Mouse (Mus musculus) heart, embryonic 11.5 days (tissue): ENCODE measurements around the gene Txnrd2. TPM values are rescaled to one million over a fixed set of nuclear protein-coding genes. Genes with fewer than 3 reads are reported as not detected.

ENCODE experiments used
- ATAC-seq: fragments of 200-750 bp; cut with Nextera tagmentation; replicated peaks from 2 replicates; pipeline ENCODE4 v1.8.0; 2017; ENCODE audit warnings: moderate library complexity; ENCODE audit not compliant: insufficient number of reproducible peaks, low FRiP score, low TSS enrichment
- H3K27ac ChIP-seq: fragments of 300-500 bp; sonication (generic); 2 replicates; pipeline ENCODE4 v1.5.1; 2014; ENCODE audit warnings: mild to moderate bottlenecking, low read depth, low read length
- H3K27me3 ChIP-seq: fragments of 300-500 bp; sonication (generic); 2 replicates; pipeline ENCODE4 v1.6.1; 2014; ENCODE audit warnings: mild to moderate bottlenecking, low read length, mixed read lengths; ENCODE audit not compliant: control insufficient read depth, insufficient read depth
- H3K36me3 ChIP-seq: fragments of 300-500 bp; sonication (generic); 2 replicates; pipeline ENCODE4 v1.6.1; 2014; ENCODE audit warnings: mild to moderate bottlenecking, low read length, moderate library complexity, mixed read lengths; ENCODE audit not compliant: control insufficient read depth, insufficient read depth
- H3K4me1 ChIP-seq: fragments of 300-500 bp; sonication (generic); 2 replicates; pipeline ENCODE4 v1.6.1; 2014; ENCODE audit warnings: low read length; ENCODE audit not compliant: control insufficient read depth, insufficient read depth
- H3K4me2 ChIP-seq: fragments of 300-500 bp; sonication (generic); 2 replicates; pipeline ENCODE4 v1.6.1; 2014; ENCODE audit warnings: mild to moderate bottlenecking, moderate library complexity
- H3K4me3 ChIP-seq: fragments of 300-500 bp; sonication (generic); 2 replicates; pipeline ENCODE4 v1.5.1; 2014; ENCODE audit warnings: low read depth, low read length
- H3K9ac ChIP-seq: fragments of 300-500 bp; sonication (generic); 2 replicates; pipeline ENCODE4 v1.6.1; 2014; ENCODE audit warnings: mild to moderate bottlenecking, low read depth, low read length, moderate library complexity
- H3K9me3 ChIP-seq: fragments of 300-500 bp; sonication (generic); replicated peaks from 2 replicates; pipeline ENCODE4 v1.6.1; 2016; ENCODE audit warnings: low read length; ENCODE audit not compliant: control insufficient read depth
- WGBS: fragments of 180-500 bp; shearing (Covaris S2); extraction: QIAGEN DNeasy Blood & Tissue Kit; methylation state at CpG from one replicate; pipeline ENCODE4 v1.1.7; 2014; ENCODE audit not compliant: insufficient replicate concordance; 5-methylcytosine and 5-hydroxymethylcytosine counted together
- polyA plus RNA-seq: library from polyadenylated mRNA; unstranded; fragments of >200 nt; fragmentation: Nextera tagmentation; extraction: Ambion mirVana; gene quantifications from 2 replicates; pipeline ENCODE4 v1.2.1, GENCODE M21; 2014

The Txnrd2 gene
- polyA plus RNA-seq, 1 experiment from 2014 or later: 32.8 TPM

DNA sequence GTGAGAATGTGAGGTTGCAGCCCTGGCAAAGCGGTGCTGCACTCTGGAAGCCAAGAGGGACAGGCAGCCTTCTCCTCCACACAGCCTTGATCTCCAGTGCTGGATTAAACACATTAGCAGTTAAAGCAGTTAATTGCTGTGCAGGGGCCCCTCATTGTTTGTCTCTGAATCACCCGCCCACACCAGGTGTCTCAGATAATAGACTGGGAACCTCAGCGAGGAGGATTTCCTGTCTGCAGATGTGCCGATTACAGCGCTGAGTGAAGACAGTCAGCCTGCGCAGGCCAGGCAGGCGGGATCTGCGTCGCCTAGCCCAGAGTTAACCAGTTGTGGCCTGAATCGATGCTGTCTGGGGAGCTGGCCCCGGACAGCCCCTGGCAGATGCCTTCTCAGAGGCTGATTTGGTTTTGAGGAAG, 33.8 kb downstream of the Txnrd2 start:
- H3K27me3 ChIP-seq: no peaks in the 10 kb centered on the region; the same call in 1 of the 2 replicates
- H3K36me3 ChIP-seq: 0 out of 2 replicates have a peak, but pooled peaks cover 2% of the 10 kb centered on the region
- 0 out of 2 replicates have a peak overlapping the region, but pooled peaks have one; percentile 15 for H3K27ac ChIP-seq
- WGBS: 4% methylated on average over 11 of the region's 11 CpGs
- H3K9me3 ChIP-seq: no peaks in the 10 kb centered on the region
- peak overlapping the region; percentile 16; the same call in 1 of the 2 replicates for H3K4me3 ChIP-seq
- H3K4me1 ChIP-seq: peaks cover 20% of the 10 kb centered on the region
- no peak overlapping the region for H3K9ac ChIP-seq
- peak overlapping the region; percentile 58 for H3K4me2 ChIP-seq
- peak; percentile 55 for ATAC-seq

DNA sequence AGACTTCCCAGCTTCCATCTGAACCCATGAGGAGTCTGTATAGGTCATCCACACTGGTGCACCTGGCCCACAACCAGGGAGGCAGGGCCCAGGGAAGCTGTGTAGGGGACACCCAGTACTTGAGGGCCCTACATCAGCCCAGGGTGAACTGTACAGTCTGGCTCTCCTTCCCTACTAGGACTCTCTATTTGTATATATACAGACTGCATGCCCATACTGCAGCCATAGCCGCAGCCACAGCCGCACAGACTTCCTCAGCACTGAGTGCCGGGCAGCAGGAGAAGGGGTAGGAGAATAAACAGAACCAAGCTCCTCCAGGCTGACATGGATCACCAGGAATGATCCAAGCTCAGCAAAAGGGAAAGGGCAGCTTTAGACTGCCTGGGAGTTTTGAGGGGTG, 34.6 kb downstream of the Txnrd2 start:
- 80% methylated on average over 3 of the region's 3 CpGs for WGBS
- no peak overlapping the region for H3K27ac ChIP-seq
- peaks cover 20% of the 10 kb centered on the region for H3K4me1 ChIP-seq

DNA sequence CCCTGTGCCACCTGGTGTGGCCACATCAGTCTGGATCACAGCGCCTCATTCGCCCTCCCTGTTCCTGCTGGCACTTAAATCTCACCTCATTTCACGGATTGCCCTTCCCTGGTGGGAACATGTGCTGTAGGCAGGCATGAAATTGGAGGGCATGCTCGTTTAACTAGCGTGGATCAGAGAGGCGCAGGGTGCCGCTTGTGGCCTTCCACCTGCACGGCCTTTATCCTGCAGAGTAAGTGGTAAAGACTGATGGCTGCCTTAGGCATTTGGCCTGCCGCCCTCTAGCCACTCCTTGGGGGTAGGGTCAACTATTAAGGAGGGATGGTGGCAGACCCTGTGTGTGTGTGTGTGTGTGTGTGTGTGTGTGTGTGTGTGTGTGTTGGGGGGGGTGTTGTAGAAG, 35.8 kb downstream of the Txnrd2 start:
- H3K36me3 ChIP-seq: no peaks in the 10 kb centered on the region
- no peaks in the 10 kb centered on the region; the same call in 1 of the 2 replicates for H3K27me3 ChIP-seq
- no peak for ATAC-seq
- H3K9me3 ChIP-seq: no peaks in the 10 kb centered on the region
- no peak overlapping the region for H3K27ac ChIP-seq
- peaks cover 20% of the 10 kb centered on the region for H3K4me1 ChIP-seq
- H3K4me2 ChIP-seq: no peak overlapping the region
- whole genome bisulfite sequencing: 77% methylated on average over 9 of the region's 9 CpGs
- no peak overlapping the region for H3K9ac ChIP-seq
- H3K4me3 ChIP-seq: no peak overlapping the region

More for the DNA sequence above, 34.6 kb downstream of the Txnrd2 start:
- Histone ChIP-seq H3K9ac (no peak overlapping the region), H3K36me3 (0 out of 2 replicates have a peak, but pooled peaks cover 2% of the 10 kb centered on the region), H3K4me3 (no peak overlapping the region), H3K27me3 (no peaks in the 10 kb centered on the region; the same call in 1 of the 2 replicates), H3K9me3 (no peaks in the 10 kb centered on the region), H3K4me2 (no peak overlapping the region)
- no peak for ATAC-seq

DNA sequence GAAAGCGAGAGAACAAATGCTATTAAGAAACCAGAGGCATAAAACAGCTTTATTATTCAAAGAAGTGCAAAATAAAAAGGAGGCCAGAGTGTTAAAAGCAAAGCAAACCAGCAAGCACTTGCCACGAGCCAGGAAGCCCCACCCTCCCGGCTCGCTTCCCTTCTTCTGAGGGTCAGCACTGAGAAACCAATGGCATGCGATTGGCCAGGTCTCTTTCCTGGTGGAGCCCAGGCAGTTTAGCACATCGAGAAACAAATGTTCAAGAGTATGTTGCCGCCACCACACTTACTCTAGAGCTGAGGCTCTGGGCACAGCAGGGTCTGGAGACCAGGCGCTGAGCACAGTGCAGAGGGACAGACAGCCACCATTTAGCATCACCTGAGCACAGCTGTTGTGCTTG, 36.4 kb downstream of the Txnrd2 start:
- Histone ChIP-seq H3K4me3 (no peak overlapping the region), H3K4me2 (no peak overlapping the region), H3K9me3 (no peaks in the 10 kb centered on the region), H3K27ac (no peak overlapping the region), H3K36me3 (no peaks in the 10 kb centered on the region), H3K4me1 (peaks cover 20% of the 10 kb centered on the region), H3K9ac (no peak overlapping the region), H3K27me3 (no peaks in the 10 kb centered on the region; the same call in 1 of the 2 replicates)
- 49% methylated on average over 8 of the region's 8 CpGs for WGBS
- no peak for ATAC-seq

DNA sequence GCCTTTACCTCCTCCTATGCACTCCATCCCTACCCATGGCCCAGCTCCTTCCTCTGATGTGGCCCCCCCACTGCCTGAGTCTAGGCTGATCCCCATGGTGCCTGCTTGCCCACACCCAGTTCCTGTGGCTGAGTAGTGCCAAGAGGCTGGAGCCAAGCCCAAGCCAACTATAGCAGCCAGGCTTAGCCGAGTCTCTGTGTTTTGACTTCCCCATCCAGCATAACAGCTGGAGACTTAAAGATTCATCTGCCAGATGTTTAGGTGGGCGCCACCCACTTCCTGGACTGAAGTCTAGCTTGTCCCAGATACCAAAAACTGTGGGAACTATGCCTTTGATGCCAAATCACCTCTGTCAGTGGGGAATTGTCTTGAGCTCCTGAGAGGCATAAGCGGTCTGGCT, 38.1 kb downstream of the Txnrd2 start:
- H3K9me3 ChIP-seq: no peaks in the 10 kb centered on the region
- H3K9ac ChIP-seq: no peak overlapping the region
- ATAC-seq: no peak
- peaks cover 14% of the 10 kb centered on the region for H3K4me1 ChIP-seq
- no peak overlapping the region for H3K4me3 ChIP-seq
- WGBS: 55% methylated on average over 3 of the region's 3 CpGs
- no peak overlapping the region for H3K27ac ChIP-seq
- peaks cover 1% of the 10 kb centered on the region; the same call in 1 of the 2 replicates for H3K36me3 ChIP-seq
- H3K27me3 ChIP-seq: no peaks in the 10 kb centered on the region; the same call in 1 of the 2 replicates
- no peak overlapping the region for H3K4me2 ChIP-seq

DNA sequence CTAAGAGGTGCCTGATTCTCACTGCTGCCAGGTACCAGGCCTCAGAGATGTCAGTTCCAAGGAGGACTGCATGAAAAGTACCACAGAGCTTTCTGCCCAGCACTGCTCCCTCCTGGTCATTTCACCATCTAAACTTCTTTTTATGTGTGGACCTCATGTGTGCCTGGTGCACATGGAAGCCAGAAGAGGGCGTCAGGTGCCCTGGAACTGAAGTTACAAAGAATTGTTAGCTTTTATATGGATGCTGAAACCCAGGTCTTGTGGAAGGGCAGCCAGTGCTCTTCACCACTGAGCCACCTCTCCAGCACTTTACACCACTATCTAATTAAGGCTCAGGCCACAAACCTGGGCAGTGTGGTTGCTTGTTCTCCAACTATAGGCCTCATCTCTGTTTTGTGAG, 44.6 kb downstream of the Txnrd2 start:
- no peaks in the 10 kb centered on the region for H3K27me3 ChIP-seq
- 37% methylated on average over 1 of the region's 1 CpGs for WGBS
- peaks cover 3% of the 10 kb centered on the region; the same call in 1 of the 2 replicates for H3K36me3 ChIP-seq
- H3K9ac ChIP-seq: no peak overlapping the region
- H3K9me3 ChIP-seq: no peaks in the 10 kb centered on the region
- no peak overlapping the region for H3K4me2 ChIP-seq
- peaks cover 12% of the 10 kb centered on the region for H3K4me1 ChIP-seq
- H3K4me3 ChIP-seq: no peak overlapping the region
- no peak overlapping the region for H3K27ac ChIP-seq
- ATAC-seq: no peak

DNA sequence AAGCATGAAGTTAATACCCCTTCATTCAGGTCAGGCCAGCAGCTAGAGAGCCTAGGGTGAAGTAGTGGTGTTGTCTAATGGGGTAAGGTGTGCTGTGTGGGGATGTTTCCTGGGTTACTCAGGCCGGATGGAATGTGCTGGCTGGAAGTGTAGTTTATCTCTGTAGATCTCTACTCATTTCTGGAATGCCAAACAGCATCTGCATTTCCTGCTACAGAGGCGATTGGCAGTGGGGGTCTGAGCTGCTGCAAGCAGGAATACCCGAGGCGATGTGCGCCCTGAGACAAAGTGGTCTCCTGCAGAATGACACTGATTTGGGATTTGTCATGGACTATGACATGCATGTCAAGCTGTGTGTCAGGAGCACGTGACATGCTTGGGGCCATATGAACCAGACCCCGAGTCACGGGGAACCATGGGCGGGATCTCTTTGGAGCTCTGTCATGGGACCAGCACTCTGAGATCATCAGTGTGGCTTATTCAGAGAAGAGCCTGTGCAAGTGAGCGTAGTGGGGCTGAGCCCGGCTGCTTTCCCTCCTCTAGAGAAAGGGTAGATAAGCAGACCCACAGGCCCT, 45.3 kb downstream of the Txnrd2 start:
- Histone ChIP-seq H3K4me2 (no peak overlapping the region), H3K4me3 (no peak overlapping the region), H3K27me3 (no peaks in the 10 kb centered on the region), H3K9ac (no peak overlapping the region), H3K9me3 (no peaks in the 10 kb centered on the region), H3K36me3 (peaks cover 3% of the 10 kb centered on the region; the same call in 1 of the 2 replicates), H3K4me1 (peaks cover 12% of the 10 kb centered on the region), H3K27ac (no peak overlapping the region)
- ATAC-seq: no peak
- WGBS: 53% methylated on average over 11 of the region's 11 CpGs

DNA sequence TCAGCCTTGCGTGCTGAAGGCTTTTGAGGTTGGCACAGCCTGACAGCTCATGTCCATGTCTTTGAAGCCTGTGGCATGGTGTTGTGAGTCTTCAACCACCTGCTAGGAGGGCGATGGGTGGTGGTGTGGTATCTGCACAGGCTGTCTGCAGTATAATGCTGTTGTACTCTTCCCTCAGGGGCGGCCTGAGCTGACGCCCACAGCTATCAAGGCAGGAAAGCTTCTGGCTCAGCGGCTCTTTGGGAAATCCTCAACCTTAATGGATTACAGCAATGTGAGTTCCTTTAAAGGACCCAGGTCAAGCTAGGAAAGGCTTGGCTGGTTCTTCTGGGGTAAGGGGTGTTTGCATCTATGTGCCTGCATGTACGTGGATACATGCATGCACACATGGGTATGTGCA, 45.8 kb downstream of the Txnrd2 start:
- no peak for ATAC-seq
- WGBS: 78% methylated on average over 6 of the region's 6 CpGs
- Histone ChIP-seq H3K9me3 (no peaks in the 10 kb centered on the region), H3K4me3 (no peak overlapping the region), H3K27me3 (no peaks in the 10 kb centered on the region), H3K36me3 (peaks cover 3% of the 10 kb centered on the region; the same call in 1 of the 2 replicates), H3K9ac (no peak overlapping the region), H3K4me1 (peaks cover 12% of the 10 kb centered on the region), H3K4me2 (no peak overlapping the region), H3K27ac (no peak overlapping the region)

DNA sequence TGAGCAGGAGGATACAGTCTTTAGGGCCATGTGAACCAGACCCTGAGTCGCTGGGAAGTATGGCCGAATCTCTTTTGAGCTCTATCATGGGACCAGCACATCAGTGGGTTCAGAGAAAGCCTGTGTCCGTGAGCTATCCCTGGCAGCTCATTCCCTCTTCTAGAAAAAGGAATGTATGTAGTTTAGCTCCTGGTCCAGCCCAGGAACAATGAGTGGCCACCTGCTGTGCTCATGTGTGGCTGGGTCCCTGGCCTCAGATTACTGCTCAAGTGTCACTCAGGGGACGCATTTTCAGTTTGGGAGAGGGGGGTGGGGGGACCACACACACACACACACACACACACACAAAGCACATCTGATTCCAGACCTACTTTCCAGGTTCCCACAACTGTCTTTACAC, 46.2 kb downstream of the Txnrd2 start:
- H3K4me2 ChIP-seq: no peak overlapping the region
- no peaks in the 10 kb centered on the region for H3K27me3 ChIP-seq
- H3K4me3 ChIP-seq: no peak overlapping the region
- no peak for ATAC-seq
- H3K36me3 ChIP-seq: peaks cover 3% of the 10 kb centered on the region; the same call in 1 of the 2 replicates
- no peaks in the 10 kb centered on the region for H3K9me3 ChIP-seq
- peaks cover 12% of the 10 kb centered on the region for H3K4me1 ChIP-seq
- 83% methylated on average over 4 of the region's 4 CpGs for WGBS
- no peak overlapping the region for H3K9ac ChIP-seq
- no peak overlapping the region for H3K27ac ChIP-seq
